Mouse (Mus musculus) CH12.LX (cell line): ENCODE measurements around the gene Tsr2.

ENCODE experiments used
- CTCF ChIP-seq, 2 experiments: IDR thresholded peaks in 1 of 2; conservative IDR thresholded peaks in 1 of 2; 2 replicates each; pipeline ENCODE4 v1.5.1; 2011 to 2012; ENCODE audit warnings: low read depth in 2 of 2, low read length in 2 of 2, improper control_type of control experiment in 1 of 2, inconsistent platforms in 1 of 2, mild to moderate bottlenecking in 1 of 2, moderate library complexity in 1 of 2
- E2F4 ChIP-seq: IDR thresholded peaks from 2 replicates; pipeline ENCODE4 v1.6.1; 2011; ENCODE audit warnings: low read depth, low read length, improper control_type of control experiment; ENCODE audit not compliant: insufficient replicate concordance
- ELF1 ChIP-seq: IDR thresholded peaks from 2 replicates; pipeline ENCODE4 v1.6.1; 2014; ENCODE audit warnings: low read depth, mild to moderate bottlenecking, inconsistent platforms, low read length, improper control_type of control experiment
- JUND ChIP-seq: conservative IDR thresholded peaks from 2 replicates; pipeline ENCODE4 v1.6.1; 2011; ENCODE audit warnings: low read depth, low read length, improper control_type of control experiment
- POLR2A ChIP-seq: IDR thresholded peaks from 2 replicates; pipeline ENCODE4 v1.6.1; 2011; ENCODE audit warnings: low read depth, mild to moderate bottlenecking, improper control_type of control experiment, low read length
- RAD21 ChIP-seq: IDR thresholded peaks from 2 replicates; pipeline ENCODE4 v1.6.1; 2011; ENCODE audit warnings: low read depth, mild to moderate bottlenecking, low read length, improper control_type of control experiment, moderate library complexity
- SIN3A ChIP-seq: IDR thresholded peaks from 2 replicates; pipeline ENCODE4 v1.6.1; 2012; ENCODE audit warnings: low read length, improper control_type of control experiment, inconsistent platforms
- UBTF ChIP-seq: IDR thresholded peaks from 2 replicates; pipeline ENCODE4 v1.6.1; 2012; ENCODE audit warnings: low read depth, mild to moderate bottlenecking, inconsistent platforms, low read length, improper control_type of control experiment, moderate library complexity
- ZC3H11A ChIP-seq: IDR thresholded peaks from 2 replicates; pipeline ENCODE4 v1.6.1; 2012; ENCODE audit warnings: low read depth, mild to moderate bottlenecking, inconsistent platforms, low read length, improper control_type of control experiment
- ZKSCAN1 ChIP-seq: IDR thresholded peaks from 2 replicates; pipeline ENCODE4 v1.6.1; 2012; ENCODE audit warnings: low read depth, inconsistent platforms, low read length, improper control_type of control experiment, borderline replicate concordance

- TF ChIP-seq ZKSCAN1 (no peak), CTCF (conservative IDR thresholded peaks at IDR 0.05 in 1 of 2, IDR thresholded peaks at IDR 0.05 in 1 of 2; ENCODE audit: low read depth in 2 of 2, low read length in 2 of 2) (no peak), RAD21 (no peak), E2F4 (no peak), UBTF (no peak), JUND (no peak), POLR2A (no peak), SIN3A (no peak), ZC3H11A (no peak), ELF1 (no peak)
Measured at GRCm38 (mm10) chrX:151046321-151046720, 50.0 kb downstream of the Tsr2 start.
